Mouse (Mus musculus) ES-E14 (cell line): Measurements from ENCODE around the gene Gsdma3. TPM values are rescaled to one million over a fixed set of nuclear protein-coding genes. Genes with fewer than 3 reads are reported as not detected.
"Not testable (repeated sequence)": the region's sequence is repeated elsewhere in the genome, so short reads cannot be mapped to it uniquely, and the experiment has no call there.

Source experiments
- DNase-seq: peaks from one replicate; pipeline ENCODE4 v3.0.0-alpha.2; 2013; ENCODE audit warnings: low read depth, low spot score
- H3K27ac ChIP-seq: 2 replicates; pipeline ENCODE4 v1.5.1; 2012; ENCODE audit warnings: low read depth, mild to moderate bottlenecking, low read length, moderate library complexity, mixed read lengths; ENCODE audit not compliant: poor library complexity, insufficient read depth, severe bottlenecking
- H3K36me3 ChIP-seq: 2 replicates; pipeline ENCODE4 v1.6.1; 2012; ENCODE audit warnings: mild to moderate bottlenecking, low read length, moderate library complexity, mixed read lengths; ENCODE audit not compliant: control insufficient read depth, poor library complexity, insufficient read depth, severe bottlenecking
- H3K4me1 ChIP-seq, 2 experiments: fragments of 150-350 bp in 1 of 2; sonication (generic) in 1 of 2; 2 replicates each; pipeline ENCODE4 v1.6.1; 2012; ENCODE audit warnings: low read length in 2 of 2, mild to moderate bottlenecking in 1 of 2, mixed read lengths in 1 of 2; ENCODE audit not compliant: control insufficient read depth in 2 of 2, insufficient read depth in 2 of 2, poor library complexity in 1 of 2
- H3K4me3 ChIP-seq, 2 experiments: fragments of 150-350 bp in 1 of 2; sonication (generic) in 1 of 2; 2 replicates each; pipeline ENCODE4 v1.5.1; 2012; ENCODE audit warnings: low read length in 2 of 2, low read depth in 1 of 2, mild to moderate bottlenecking in 1 of 2, mixed read lengths in 1 of 2; ENCODE audit not compliant: insufficient read depth in 1 of 2, poor library complexity in 1 of 2, severe bottlenecking in 1 of 2
- H3K9ac ChIP-seq: 2 replicates; pipeline ENCODE4 v1.6.1; 2012; ENCODE audit warnings: low read depth, mild to moderate bottlenecking, low read length, mixed read lengths; ENCODE audit not compliant: poor library complexity, insufficient read depth, severe bottlenecking
- H3K9me3 ChIP-seq: fragments of 150-350 bp; sonication (generic); 2 replicates; pipeline ENCODE4 v1.6.1; 2012; ENCODE audit warnings: low read depth, mild to moderate bottlenecking, low read length; ENCODE audit not compliant: control insufficient read depth, insufficient read depth
- CHD2 ChIP-seq: IDR thresholded peaks from 2 replicates; pipeline ENCODE4 v1.6.1; 2014; ENCODE audit warnings: mild to moderate bottlenecking, low read depth, low read length, inconsistent platforms
- HCFC1 ChIP-seq: IDR thresholded peaks from 2 replicates; pipeline ENCODE4 v1.6.1; 2012; ENCODE audit warnings: low read length, inconsistent platforms, borderline replicate concordance; ENCODE audit not compliant: insufficient read depth
- MAFK ChIP-seq: IDR thresholded peaks from 2 replicates; pipeline ENCODE4 v1.6.1; 2014; ENCODE audit warnings: mild to moderate bottlenecking, low read depth, low read length, inconsistent platforms; ENCODE audit not compliant: insufficient read depth
- ZC3H11A ChIP-seq: IDR thresholded peaks from 2 replicates; pipeline ENCODE4 v1.6.1; 2012; ENCODE audit warnings: low read depth, mild to moderate bottlenecking, inconsistent platforms, low read length, borderline replicate concordance
- ZNF384 ChIP-seq: IDR thresholded peaks from 2 replicates; pipeline ENCODE4 v1.6.1; 2012; ENCODE audit warnings: low read depth, low read length, inconsistent platforms
- in situ Hi-C, 2 experiments: fragments of 600-800 bp; cut with MboI; formaldehyde crosslinking; loops; one replicate each; pipeline ENCODE4 v1.15.1; 2025; ENCODE audit warnings: low sequenced_read_pairs in 2 of 2, inconsistent platforms in 1 of 2; ENCODE audit not compliant: unreplicated experiment in 2 of 2
- total RNA-seq: library from RNA; depleted of rRNA; stranded (reverse); fragments of 300-350 nt; gene quantifications from 2 replicates; pipeline ENCODE4 v1.2.3, GENCODE M21; 2012

Gsdma3 gene
- total RNA-seq, 1 experiment, result not detected

DNA sequence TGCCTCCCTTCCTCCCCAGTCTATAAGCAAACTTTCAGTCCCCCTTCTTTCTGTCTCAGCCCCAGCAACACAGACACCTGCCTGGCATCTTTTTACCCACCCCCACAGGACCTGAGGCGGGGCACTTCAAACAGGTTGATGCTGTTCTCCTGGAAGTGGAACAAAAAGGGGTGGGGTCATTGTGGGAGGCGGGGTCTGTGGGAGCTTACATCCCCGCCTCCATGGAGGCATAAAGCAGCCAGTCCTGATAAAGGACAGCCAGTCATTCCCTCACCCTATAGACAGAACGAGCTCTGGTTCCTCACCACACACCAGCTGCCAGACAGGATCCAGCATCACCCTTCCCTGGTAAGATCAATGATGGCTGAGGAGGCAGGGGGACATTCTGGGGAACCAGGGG is 37.9 kb downstream of the Gsdma3 start, which contains the start of gene Gsdma:
TSS of gene Gsdma (plus strand) at position 261 of the 400 bp plus-strand sequence.
- no peaks in the 10 kb centered on the region for H3K9me3 ChIP-seq
- no peaks in the 10 kb centered on the region for H3K36me3 ChIP-seq
- no peak within 1 kb of the TSS for H3K27ac ChIP-seq
- H3K4me3 ChIP-seq, result no peak within 1 kb of the TSS
- H3K4me1 ChIP-seq, result peaks cover 0 to 4% of the 10 kb centered on the region in 2 experiments; a peak in 1 of 4 replicates
- H3K9ac ChIP-seq, result no peak within 1 kb of the TSS
- in situ Hi-C loops, result no loop called here
- DNase-seq, result peak; percentile 49
- TF ChIP-seq ZC3H11A (no peak), HCFC1 (no peak), CHD2 (no peak), ZNF384 (no peak), MAFK (no peak)

DNA sequence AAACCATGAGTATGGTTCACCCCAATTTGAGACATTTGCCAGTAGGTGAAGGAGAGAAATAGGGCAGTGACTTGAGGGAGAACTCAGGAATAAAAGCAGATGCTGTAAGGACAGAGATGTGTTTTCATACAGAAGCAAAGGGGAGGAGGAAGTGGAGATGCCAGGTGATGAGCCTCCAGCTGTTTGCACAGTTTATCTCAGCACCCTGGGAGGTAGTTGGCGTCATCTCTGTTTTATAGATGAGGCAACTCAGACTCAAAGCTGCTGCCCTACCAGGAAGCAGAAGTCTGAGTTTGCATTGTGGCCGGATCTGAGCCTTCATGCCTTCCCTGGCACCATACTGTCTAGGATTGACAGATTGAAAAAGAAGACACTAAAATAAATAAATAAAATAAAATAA is 42.8 kb downstream of the Gsdma3 start:
- TF ChIP-seq MAFK, result no peak
- no peak for TF ChIP-seq ZNF384
- TF ChIP-seq HCFC1, result no peak
- TF ChIP-seq CHD2, result no peak
- TF ChIP-seq ZC3H11A, result no peak
- Histone ChIP-seq H3K36me3 (no peaks in the 10 kb centered on the region), H3K27ac (no peak overlapping the region), H3K9ac (no peak overlapping the region), H3K9me3 (no peaks in the 10 kb centered on the region), H3K4me1 (peaks cover under 1 to 4% of the 10 kb centered on the region in 2 experiments; a peak in 2 of 4 replicates), H3K4me3 (no peak overlapping the region)
- DNase-seq, result no peak
- in situ Hi-C loops, result no loop called here

DNA sequence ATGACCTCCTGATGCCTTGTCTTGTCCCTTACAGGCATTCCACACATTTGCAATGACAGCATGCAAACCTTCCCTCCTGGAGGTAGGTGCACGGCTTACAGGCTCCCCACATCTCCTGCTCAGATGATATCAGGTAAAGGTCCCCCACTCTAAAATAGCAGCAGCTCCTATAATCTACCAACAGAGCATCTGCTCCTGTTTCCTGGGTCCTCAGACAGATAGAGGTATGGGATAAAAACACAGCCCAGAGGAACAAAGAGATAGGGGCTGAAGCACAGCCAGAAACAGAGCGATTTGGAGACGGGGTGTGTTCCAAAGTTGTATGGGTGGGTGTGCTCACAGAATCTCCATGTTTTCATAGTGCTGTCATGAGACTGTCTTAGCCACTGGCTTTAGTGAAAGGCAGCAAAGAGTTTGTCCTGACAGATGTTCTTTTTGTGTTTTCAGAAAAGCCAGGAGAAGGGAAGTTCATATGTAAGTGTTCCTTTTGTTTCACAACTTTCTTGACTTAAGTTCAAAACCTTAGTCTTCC is 45.2 kb downstream of the Gsdma3 start:
- no peak for DNase-seq
- TF ChIP-seq CHD2 (no peak), ZC3H11A (no peak), ZNF384 (no peak), HCFC1 (no peak), MAFK (no peak)
- H3K9ac ChIP-seq, result no peak overlapping the region
- H3K9me3 ChIP-seq, result no peaks in the 10 kb centered on the region
- in situ Hi-C loops, result no loop called here
- no peaks in the 10 kb centered on the region for H3K36me3 ChIP-seq
- no peak overlapping the region for H3K4me3 ChIP-seq
- no peak overlapping the region for H3K27ac ChIP-seq
- H3K4me1 ChIP-seq, result peaks cover 4 to 7% of the 10 kb centered on the region in 2 experiments

DNA sequence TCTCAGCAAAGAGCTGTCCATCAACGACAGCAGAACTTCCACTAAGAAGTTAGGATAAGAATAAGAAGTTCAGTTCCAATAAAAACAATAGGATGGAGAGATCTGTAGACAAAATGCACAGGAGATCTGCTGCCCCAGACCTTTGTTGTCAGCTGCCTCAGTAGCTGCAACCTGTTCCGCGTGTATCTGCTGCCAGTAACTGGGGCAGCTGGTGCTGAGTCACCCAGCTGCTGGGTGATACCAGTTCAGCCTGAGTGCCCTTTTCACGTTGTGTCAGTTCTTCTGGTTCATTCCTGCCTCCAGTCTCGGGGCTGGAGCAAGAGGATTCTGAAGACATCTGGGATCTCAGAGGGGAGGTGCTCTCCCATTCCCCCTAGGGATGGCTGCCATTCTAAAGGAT is 45.7 kb downstream of the Gsdma3 start:
- in situ Hi-C loops, result no loop called here
- no peak overlapping the region for H3K27ac ChIP-seq
- TF ChIP-seq CHD2 (no peak), ZC3H11A (no peak), ZNF384 (no peak), MAFK (no peak), HCFC1 (no peak)

DNA sequence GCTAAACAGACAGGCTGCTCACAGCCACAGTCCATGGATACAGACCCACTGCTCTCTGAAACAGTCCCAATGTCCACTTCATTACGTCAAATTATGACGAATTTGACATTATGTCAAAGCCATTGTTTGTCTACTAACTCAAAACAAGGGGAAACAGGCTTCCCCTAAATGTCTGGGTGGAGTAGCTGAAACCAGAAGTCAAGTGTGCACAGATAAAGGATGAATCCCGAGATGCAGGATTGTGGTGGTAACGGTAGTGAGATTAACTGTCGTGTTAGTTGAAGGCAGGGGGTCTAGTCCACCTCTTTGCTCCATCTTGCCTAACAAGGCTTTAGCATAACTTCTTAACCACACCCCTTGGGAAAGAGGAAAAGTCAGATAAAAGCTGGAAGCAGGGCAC is 46.3 kb downstream of the Gsdma3 start:
- DNase-seq, result no peak
- H3K4me3 ChIP-seq, result no peak overlapping the region
- in situ Hi-C loops, result no loop called here
- H3K27ac ChIP-seq, result no peak overlapping the region
- no peaks in the 10 kb centered on the region for H3K36me3 ChIP-seq
- no peak for TF ChIP-seq MAFK
- TF ChIP-seq ZC3H11A, result no peak
- no peak for TF ChIP-seq CHD2
- TF ChIP-seq ZNF384, result no peak
- no peak for TF ChIP-seq HCFC1
- H3K9ac ChIP-seq, result no peak overlapping the region
- no peaks in the 10 kb centered on the region for H3K9me3 ChIP-seq
- peaks cover 5 to 7% of the 10 kb centered on the region in 2 experiments for H3K4me1 ChIP-seq

More for the DNA sequence above, 45.7 kb downstream of the Gsdma3 start:
- H3K36me3 ChIP-seq, result no peaks in the 10 kb centered on the region
- DNase-seq, result no peak
- H3K4me3 ChIP-seq, result no peak overlapping the region
- peaks cover 5 to 7% of the 10 kb centered on the region in 2 experiments for H3K4me1 ChIP-seq
- H3K9me3 ChIP-seq, result no peaks in the 10 kb centered on the region
- no peak overlapping the region for H3K9ac ChIP-seq

DNA sequence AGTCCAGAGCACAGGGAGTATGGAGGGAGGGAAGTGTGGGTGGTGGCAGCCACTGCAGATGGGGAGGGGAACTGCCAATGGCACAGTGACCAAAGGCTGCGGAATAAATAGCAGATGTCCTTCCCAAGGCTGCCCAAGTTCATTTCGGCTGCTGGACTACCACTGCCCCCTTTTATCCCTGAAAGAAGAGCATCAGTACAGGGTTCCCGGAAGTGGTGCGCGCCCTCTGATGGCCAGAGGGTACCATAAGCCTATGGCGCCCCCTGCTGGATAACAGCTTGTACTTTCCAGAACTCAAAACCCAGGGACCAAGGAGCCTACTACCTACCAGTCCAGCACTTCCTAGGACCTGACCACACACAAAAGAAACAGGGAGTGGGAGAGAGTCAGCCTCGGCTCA is 47.0 kb downstream of the Gsdma3 start:
- in situ Hi-C loops, result not testable (repeated sequence)

More for the DNA sequence above, 47.0 kb downstream of the Gsdma3 start:
- H3K4me1 ChIP-seq, H3K9me3 ChIP-seq, DNase-seq, H3K9ac ChIP-seq, H3K4me3 ChIP-seq, H3K27ac ChIP-seq, H3K36me3 ChIP-seq: not testable (repeated sequence)
